Mouse (Mus musculus) 416B (cell line): ENCODE data around the gene Arhgef28.
"Not testable (repeated sequence)": the region's sequence is repeated elsewhere in the genome, so short reads cannot be mapped to it uniquely, and the experiment has no call there.

ENCODE experiments used
- DNase-seq: peaks from one replicate; pipeline ENCODE4 v3.0.0; 2011; ENCODE audit warnings: low read depth

Arhgef28 gene

DNA sequence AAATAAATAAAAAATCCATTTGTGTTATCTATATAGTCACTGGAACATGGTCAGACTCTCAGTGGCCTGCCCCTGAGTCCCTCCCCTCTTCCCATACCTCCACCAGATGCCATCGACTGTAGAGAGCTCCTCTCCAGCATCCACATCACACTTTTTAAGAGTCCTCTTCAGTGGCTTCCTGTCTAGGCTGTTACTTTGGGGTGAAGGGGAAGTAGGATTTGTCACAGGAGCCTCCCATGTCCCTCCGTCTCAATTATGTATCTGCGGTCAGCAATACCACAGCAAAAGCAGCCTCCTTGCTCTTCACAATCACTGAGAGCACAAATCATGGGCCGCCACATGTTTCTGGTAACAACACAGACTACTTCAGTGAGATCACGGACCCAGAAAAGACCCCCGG is 135.8 kb downstream of the Arhgef28 start:
- DNase-seq: no peak

DNA sequence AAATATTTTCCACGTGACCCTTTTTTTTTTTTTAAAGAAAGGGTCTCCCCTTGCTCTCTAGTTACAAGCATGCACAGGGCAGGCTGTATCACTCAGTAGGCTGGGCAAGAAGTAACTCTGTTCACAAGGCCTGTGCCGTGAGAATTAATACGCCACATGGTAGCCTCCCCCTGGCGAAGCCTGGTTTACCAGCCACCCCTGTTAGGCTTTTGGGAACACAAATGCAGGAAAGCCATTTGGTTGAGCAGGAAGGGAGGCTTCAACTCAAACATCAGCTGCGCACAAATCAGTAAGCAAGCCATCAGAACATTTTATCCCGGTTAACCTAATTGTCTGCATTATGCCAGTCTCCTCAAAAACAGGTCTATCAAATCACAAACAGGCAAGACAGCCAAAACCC is 136.6 kb downstream of the Arhgef28 start:
- DNase-seq: no peak

DNA sequence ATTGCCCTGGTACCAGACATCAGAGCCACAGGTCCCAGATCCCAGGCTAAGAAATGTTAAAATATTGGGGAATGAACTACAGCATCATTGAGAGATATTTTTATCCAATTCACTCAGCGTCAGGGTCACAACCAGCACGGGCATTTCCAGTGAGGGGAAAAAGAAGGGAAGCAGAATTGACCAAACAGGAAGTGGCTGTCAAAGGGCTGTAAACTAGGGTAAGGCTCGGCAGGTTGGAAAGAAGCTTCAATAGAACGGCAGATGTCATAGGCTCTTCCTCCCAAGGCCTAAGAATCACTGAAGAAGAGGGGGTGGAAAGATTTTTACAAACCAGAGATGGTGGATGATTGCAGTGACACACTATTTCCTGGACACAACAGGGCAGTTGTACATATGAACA is 143.4 kb downstream of the Arhgef28 start:
- peak; percentile 21 for DNase-seq

DNA sequence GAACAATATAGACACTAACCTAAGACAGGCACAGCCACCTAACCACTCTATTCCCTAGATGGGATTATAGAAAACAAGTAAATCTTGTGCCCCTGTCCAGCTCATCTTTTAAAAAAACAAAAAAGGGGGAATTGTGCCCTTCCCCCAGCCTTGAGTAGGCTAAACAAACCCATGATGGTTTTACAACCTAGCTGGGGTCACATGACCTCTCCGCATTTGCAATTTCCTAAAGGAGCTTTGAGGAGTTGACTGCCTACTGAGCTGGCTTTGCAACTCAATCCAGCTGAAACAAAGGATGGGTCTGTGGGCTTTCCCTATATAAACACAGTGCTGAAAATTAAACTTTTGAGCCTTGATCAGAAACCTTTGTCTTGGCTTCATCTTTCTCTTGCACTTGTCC is 146.1 kb downstream of the Arhgef28 start:
- not testable (repeated sequence) for DNase-seq

DNA sequence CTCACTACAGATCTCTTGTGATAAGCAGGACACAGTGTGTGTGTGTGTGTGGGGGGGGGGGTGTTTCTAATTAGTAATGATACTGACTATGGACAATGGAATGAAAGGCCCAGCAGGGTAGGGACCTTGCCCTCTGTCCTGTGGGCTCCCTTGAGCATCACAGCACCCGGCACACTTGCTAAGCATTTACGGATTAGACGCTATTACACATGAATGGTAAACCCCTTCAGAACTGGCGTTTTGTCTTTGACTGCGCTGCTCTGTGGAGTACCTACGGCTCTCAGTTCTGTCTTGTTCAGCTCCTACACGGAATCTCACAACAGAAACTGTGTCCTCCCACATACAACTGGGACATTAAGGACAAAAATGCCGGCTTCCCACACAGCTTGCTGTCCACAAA is 151.0 kb downstream of the Arhgef28 start:
- DNase-seq: no peak

DNA sequence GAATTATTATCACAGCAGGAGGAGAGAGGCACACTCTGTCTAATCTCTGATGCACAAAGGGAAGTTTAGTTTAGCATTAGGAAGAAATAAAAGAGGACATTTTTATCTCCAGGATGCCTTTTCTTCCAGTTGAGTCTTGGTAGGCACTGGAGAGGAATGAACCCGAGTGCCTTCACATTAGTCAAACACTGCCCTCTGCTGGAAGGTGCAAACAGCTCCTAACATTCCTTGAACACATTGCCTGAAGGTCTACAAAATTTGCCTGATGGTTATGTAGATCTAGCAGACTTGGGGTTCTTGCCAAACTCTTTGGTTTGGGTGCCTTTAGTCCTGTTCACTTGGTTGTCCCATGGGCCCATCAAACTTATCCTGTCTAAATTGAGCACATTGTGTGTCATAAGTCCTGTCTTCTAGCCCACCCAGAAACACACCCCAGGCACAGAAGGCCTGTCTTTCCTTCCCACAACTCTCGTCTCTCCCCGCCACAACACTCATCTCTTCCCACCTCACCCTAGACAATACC is 165.6 kb downstream of the Arhgef28 start:
- peak; percentile 70 for DNase-seq

DNA sequence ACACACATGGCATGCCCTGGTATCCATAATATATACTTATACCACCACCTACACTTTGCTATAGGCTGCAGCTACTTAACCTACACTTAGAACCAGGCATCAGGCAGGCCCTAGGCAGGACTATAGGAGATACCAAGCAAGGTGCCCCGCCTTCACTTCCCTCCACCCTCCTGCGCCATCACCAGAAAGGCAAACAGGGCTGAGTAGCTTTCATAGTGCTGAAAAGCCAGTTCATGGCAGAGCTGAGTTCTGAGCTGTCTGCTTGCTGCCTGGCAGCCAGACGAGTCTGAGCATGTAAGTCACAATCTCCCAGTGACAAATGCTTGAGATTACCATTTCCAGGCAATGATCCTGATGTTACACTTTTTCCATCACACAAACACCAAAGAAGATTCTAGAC is 167.5 kb downstream of the Arhgef28 start:
- DNase-seq: no peak

DNA sequence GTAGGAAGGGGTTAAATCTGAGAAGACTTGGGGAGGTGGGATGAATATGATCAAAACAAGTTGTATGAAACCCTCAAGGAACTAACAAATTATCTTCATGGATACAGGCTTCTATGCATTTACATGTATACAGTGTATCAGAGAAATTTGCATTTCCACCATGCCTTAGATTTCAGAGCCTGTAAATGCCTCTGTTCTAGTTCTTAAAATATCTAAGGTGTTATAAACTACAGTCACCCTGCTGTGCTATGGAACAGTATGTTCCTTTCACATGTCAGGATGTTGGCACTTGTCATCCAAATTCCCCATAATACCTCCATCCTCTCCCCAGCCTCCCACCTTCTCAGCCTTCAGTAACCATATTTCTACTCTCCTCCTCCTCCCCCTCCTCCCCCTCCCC is 168.5 kb downstream of the Arhgef28 start:
- no peak for DNase-seq

DNA sequence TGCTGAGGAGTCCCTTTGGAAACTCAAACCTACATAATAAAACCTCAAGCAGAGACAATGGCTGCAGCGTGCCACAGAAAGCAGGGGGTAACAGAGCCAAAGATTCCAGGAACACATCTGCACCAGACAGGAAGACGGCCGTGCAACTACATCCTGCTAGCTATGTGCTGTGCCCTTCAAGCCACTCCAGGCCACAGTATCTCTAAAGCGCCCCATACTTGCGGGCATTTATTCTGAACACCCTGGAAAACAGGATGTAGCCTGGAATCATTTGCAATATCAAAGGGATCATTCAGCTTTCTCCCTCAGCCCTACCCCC is 174.6 kb downstream of the Arhgef28 start:
- no peak for DNase-seq

DNA sequence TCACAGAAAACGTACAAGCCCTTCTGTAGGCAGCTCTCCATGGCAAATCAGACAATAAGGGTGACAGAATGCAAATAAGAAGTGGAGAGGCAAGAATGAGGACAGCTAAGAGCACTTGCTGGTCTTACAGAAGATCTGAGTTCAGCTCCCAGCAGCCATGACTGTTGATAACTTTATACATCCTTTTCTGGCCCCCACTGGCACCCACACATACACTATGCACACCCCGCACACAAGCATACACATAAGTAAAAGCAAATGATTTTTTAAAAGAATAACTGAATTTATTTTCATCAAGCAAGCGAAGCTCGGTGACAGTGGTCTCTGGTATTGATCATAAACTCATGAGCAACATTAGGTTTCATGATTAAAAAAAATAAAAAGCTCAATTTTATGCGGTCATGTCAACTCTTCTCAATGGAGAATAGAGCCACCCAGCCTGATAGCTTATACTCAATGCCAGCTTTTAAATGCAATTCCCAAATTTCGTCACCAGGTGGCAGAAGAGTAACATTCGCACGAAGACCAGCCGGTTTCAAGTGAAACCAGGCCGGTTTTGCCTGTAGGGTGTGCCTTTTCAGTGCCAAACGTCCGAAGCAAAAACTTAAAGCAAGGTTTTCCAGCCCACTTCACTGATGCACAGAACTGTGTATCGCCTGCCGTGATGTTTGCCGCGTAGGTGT is 175.1 kb downstream of the Arhgef28 start:
- peak; percentile 88 for DNase-seq

DNA sequence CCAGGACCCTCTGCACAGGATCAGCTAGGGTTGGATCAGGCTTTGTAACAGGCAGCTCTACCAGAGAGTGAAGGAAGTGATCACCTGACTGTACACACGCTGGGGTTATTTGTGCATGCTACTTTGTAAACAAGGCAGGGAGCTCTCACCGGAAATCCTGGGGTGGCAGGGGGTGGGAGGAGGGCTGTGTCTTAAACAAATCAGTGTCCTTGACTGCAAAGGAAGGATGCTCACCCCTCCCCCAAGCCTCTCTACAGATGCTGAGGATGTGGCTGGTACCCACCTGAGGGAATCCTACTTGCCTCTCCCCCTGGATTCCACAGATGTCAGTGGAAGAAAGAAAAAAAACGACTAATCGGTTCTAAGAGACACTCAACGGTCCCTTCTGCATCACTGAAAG is 176.2 kb downstream of the Arhgef28 start:
- DNase-seq: no peak

DNA sequence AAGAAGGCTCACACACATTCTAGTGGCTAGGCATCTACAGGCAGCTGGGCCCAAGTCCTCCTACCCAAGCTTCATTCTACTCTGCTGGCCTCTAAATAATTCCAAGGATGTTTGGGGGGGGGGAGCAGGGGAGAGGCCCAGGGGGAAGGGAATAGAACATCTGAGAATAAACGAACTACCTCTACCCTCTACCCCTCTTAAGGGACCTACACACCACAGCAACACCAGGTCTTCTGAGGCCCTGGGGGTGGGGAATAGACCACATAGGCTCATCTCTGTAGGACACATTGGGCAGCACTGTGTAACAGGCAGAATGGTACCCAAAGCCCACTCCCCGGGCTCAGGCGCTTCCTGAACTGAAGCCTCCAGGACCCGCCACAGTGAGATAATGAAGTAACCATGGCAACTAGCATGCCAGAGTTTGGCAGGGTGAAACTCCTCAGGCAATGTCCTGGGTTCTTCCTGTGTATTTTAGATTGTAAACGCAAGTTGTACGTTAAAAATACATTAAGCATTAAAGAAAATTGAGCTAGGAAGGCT is 177.5 kb downstream of the Arhgef28 start:
- DNase-seq: no peak

DNA sequence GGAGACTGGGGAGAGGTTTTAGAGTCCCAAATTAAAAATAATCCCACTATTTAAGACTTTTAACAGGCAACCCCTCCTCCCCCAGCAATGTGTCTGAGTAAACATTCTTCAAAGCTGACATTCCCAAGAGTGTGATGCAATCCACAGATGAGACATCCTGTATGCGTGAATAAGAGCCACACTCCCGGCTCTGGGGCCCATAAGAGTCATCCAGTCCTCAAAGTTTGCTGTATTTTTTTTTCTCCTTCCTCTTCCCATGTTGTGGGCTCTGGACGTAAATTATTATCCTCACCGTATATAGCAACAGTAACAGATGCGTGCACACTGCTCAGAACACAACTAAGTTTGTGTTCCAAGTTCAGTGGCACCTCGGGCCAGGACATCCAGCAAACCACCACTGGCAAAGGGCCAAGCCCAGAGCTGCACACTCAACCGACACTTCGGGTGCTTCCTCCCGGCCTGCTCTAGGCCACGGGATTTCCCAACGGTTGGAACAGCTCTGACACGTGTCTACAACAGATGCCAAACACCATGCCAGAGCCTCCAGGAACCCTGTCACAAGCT is 178.5 kb downstream of the Arhgef28 start:
- peak; percentile 92 for DNase-seq

DNA sequence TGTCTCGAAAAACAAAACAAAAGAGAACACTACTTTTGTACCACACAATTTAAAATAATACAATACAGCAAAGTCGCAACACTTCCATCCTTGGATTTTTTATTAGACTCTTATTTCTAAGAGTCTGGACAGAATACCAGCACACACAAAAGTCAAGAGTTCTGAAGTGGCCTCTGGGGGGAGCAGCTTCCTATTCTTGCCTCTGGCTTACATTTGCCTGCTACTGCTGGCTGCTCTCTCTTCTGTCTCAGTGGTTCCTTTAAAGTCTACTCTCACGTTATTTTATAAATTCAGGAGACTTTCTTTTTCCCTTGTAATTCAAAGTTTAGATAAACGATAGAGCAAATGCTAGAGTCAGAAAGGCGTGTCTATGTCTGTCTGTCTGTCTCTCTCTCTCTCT is 179.1 kb downstream of the Arhgef28 start:
- peak; percentile 63 for DNase-seq

DNA sequence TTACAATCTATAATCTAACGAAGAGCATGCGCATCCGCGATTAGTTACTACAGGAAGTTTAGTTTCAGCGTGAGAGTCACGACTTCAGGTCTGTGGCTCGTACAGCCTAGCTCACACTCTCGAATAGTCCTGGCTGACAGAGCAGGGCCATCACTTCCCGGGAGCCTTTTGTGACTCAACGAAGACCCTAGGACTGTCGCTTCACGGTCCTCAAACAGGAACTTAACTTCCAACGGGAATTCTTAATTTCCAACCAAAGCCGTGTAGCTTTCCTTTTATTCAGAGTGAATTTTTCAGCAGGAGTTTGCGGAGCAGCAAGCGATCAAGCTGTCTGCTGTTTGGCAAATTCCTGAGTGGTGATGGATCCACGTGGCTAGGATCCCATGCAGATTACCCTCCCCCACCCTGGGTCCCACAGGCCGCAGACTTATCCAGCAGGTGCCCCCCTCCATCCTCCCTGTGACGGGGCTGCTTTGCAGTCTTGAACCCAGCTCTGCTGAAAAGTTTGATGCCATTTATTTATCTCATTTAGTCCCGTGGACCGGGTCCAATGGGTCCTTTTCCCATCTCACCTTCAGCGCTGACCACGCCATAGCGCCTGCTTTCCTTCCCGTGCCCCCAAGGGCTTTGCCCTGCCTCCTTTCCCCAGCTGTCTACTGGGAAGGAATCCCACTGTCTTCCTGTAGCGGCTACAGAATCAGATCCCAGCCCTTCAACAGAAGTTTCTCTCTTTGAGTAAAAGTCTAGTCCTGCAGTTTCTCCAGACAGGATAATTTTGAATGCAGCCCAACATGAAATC is 180.3 kb downstream of the Arhgef28 start:
- DNase-seq: no peak

DNA sequence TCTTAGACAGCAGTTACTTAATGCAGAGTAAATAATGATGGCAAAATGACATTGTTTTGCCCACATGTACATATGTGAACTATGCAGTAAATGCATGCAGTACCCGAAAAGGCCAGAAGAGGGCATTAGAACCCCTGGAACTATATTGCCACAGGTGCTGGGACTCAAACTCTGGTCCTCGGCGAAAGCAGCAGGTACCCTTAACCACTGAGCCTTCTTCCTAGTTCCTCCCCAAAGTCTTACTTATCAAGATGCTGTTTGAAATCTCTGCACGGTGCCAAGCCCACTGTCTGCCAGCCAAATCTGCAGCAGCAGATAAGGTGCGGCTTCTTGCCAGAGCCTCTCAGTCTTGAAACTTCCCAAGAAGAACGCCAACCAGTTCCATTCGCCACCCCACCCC is 181.1 kb downstream of the Arhgef28 start:
- DNase-seq: peak; percentile 28

DNA sequence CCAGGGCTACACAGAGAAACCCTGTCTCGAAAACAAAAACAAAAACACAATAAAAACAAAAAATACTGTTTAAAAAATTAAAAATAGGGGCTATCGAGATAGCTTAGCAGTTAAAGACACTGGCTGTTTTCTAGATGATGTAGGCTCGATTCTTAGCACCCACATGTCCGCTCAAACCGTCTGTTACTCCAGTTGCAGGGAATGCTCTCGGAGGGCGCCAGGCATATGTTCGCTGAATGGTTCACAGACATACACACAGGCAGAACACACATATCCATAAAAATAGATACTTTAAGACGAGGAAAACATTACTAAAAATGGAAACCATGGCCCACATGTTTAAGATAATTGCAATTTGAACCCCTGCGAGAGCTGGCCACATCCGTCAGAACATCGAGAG is 181.6 kb downstream of the Arhgef28 start:
- DNase-seq: no peak

DNA sequence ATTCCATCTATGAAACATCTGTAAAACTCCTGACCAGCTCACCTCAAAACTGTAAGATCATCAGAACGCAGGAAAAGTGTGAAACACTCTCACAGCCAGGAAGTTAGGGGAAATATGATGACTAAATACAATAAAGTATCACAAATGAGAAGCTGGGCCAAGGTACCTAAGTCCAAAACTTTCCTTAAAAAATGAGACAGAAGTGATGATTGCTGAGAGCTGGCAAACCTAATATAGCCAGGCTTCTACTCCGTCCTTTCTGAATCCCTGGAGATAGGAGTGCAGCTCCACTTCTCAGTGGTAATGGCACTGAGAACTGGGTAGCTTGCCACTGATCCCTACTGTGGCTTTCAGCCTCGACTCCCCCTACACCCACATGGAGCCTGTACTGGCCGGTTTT is 184.3 kb downstream of the Arhgef28 start:
- DNase-seq: no peak

DNA sequence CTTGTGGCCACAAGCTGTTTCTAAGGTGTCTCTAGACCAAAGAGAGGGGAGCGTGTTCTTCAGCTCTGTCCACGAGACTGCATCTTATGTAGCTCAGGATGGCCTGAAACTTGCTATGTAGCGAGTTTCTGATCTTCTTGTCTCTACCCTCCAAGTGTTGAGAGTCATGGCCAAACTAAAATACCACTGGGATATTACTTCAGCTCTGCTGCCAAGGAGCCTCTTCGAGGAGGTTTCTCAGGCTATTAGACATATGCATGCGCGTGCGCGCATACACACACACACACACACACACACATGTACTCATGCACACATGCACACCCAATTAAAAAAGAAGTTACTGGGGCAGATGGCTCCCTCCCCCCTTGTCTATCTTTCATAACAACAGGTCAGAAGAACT is 187.4 kb downstream of the Arhgef28 start:
- not testable (repeated sequence) for DNase-seq

DNA sequence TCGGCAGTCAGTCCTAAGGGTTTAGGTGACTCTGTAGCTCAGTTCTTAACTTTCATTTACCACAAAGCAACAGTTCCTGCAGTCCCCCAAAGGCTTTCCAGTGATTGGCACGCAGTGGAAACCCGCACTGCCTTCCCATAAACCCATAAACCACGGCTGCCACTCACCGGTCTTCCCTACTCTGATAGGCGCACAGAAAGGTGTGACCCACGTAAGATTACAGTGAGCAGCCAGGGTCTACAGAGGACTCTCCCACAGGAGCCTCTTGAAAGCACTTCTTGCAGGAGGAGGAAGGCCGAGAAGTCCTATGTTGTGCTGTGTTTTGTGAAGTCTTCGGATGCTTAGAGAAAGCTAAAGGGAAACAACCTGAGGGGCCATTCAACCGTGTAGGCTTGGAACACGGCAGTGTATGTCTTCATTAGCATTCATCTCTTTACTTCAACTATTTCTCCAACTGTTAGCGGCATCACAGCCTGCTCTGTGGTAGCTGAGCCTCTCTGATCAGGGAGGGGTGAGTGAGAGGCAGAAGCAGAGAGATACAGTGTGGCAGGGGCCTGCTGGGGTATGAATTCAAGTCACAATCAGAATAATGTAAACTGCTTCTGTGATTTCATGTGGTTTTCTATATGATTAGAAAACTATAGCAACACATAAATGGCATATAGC is 189.2 kb downstream of the Arhgef28 start:
- no peak for DNase-seq

DNA sequence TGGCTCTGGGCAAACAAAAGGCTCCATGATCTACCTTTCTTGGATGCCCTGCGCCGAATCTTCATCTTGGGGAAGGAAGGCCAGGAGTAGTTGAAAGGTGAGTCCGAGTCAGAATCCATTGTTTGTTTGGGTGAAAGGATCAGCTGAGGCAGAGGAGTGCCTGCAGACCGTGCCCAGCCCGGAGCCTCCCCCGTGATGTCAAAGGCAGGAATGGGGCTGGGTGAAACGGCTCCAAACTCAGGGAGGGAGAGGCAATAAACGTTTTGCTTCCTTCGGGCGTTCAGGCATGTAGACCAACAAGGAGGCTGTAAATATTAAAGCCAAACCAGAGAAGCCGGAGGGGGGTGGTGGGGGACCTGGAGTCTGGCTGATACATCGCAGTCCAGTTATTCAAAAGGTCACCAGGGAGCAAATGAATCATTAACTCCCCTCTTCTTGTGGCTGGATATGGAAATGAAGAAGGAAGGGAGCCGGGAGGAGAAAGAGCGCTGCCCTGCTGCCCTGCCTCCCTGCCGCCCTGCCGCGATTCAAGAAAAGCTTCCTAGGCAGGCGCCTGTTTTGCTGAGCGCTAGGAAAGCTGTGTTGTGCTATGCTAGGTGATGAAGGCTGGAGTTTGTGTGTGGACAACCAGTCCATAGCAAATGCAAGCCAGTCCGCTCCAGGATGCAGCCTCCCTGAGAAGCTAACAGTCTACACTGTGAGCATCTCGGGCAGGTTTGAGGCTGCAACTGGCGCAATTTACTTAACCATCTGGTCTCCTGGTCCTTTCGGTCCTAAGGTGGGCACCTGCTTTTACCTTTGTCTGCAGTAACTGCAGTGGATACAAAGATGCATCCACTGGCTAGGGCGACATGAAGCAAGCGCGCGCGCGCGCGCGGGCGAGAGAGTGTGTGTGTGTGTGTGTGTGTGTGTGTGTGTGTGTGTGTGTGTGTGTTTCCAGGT is 190.0 kb downstream of the Arhgef28 start:
- DNase-seq: no peak
